Mouse (Mus musculus) right cerebral cortex, postnatal 36 days (tissue): Measurements from ENCODE around the gene Cd247.
"Not testable (repeated sequence)": the region's sequence is repeated elsewhere in the genome, so short reads cannot be mapped to it uniquely, and the experiment has no call there.

Source experiments
- DNase-seq, 2 experiments: peaks; one replicate each; pipeline ENCODE4 v3.0.0; 2022; ENCODE audit warnings: low spot score in 2 of 2, mixed read lengths in 1 of 2

Gene Cd247

DNA sequence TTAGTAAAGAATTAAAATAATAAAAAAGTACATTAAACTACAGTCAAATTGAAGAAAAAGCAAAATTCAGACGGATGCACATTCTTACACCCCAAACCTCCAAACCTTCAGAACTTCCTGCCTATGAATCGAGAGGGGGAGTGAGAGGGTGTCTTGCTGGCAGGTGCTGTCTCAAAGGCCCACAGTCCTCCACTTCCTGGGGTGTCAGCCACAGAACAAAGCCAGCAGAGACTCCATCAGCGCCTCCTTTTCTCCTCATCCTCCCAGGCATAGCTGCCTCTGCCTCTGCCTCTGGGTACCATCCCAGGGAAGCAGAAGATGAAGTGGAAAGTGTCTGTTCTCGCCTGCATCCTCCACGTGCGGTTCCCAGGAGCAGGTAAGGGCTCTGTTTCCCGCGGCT, at the start of gene Cd247:
Gene Cd247 (plus strand): TSS at position 171 of the 400 bp plus-strand sequence.
- no peak for DNase-seq

DNA sequence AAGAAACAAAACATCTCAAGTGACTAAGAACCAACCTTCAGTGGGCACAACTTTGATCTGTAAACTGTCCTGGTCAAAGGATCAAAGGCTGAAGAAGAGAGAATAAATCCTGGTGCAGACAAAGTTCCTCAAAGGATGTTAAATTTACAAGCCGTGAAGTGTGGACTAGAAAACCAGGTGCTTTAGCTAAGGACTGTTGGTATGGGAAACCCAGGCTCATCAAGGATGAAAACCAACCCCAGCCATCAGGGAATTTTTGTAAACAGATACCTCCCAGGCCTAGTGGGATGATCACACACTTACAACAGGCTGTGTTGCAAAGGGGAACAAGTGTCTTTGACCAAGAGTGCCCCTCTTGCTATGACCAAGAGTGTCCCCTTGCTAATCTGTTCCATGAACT, 49.5 kb upstream of the Cd247 start:
- no peak for DNase-seq

DNA sequence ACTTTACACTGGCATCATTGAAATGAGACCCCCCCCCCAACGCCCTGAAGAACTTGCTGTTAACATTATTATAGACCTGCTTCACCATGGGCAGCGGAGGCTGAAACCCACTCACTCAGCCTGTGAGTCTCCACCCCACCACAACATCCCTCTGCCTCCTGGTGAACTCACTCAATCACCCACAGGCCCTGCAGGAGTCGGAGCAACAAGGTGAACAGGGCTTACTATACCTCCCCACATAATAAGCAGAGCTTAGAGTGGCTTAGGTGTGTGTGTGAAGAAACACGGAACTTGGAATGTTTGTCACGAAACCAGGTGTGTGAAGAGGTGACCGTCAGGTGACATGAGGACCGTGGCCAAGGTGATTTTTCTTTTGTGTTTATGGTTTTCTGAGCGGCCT, 46.5 kb upstream of the Cd247 start:
- no peak for DNase-seq

DNA sequence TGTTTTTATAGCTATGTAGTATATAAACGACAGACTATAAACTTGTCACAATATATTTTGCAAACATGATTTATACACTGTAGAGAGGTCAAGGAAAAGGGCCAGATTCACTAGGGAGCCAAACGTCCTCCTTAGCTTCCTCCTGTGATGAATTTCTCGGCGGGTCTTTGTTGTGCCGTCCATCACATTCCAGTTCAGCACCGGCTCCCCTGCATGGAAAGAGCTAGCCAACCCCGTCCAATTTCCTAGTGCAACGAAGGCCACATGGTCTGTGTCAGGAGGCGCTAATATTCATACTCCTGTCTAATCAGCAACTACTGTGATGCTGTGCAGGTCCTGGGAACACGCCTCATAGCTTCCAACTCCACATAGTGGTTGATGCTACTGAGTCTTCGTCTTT, 40.4 kb upstream of the Cd247 start:
- DNase-seq = no peak

DNA sequence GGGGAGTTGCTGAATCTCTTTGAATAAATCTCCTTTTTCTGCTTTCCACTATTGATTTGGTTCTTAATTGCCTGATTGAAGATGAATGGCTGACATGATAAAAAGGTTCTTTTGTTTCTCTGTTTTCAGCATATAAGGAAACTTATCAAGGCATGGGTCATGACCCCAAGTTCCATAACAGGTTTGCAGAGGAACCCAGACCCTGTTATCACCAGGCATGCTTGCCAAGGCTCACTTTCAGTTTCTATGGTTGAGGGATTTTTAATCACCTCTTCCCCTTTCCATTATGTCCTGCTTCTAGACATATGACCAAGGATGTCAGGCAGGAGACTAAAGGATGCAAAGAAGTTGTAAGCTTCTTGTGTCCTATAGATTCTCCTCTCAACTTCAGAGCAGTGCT, 37.3 kb upstream of the Cd247 start:
- DNase-seq = no peak

DNA sequence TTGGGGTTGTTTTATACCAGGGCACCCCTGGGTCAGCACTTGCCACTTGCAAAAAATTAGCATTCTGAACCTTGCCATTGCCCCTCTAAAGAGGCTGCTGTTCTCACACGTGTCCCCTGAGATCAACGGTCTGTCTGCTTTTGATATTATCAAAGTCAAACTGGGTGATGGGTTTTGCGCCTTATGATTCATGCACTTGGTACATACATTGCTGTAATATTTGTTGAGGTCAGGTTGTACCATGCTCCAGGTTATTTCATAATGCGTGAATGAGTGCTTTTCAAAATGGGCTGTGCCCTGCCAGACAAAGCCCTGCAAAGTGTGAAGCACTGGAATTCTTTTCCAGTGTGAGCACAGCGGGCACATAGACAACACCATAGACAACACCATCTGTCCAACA, 36.6 kb upstream of the Cd247 start:
- no peak for DNase-seq

DNA sequence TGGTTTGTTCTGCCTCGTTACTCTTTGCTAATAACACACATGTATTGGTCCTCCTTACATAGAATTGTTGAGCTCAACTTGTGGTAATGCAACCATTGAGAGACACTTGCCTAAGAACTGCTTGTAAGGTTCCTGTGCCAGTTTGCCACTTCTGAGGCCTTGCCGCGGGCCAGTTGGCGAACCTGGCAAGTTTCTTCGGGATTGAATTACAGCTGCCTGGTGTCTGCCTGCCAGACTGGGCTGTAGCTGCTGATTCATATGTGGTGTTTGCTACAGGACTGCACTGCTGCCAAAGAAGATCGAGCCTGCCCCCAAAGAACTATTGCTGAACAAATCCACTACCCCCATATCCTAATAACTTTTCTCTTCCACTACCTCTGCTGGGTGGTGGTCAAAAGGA, 34.3 kb upstream of the Cd247 start:
- no peak for DNase-seq

DNA sequence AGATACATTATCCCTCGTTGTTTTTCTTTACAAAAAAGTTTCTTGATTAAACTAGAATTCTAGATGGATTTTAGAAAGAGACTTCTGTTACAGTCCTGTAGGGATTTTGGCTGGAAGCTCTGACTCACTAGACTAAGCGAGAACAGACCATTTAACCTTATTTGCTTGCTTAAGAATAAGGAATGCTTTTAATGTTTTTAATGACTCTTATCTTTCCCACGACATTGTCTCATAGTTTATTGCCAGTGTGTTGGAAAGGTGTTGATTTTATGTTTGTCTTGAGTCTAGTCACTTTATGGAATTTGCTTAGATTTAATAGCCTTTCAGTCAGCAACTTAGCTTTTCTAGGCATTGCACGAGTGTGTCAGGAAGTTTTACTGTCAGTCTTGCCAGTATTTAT, 33.3 kb upstream of the Cd247 start:
- DNase-seq = no peak

DNA sequence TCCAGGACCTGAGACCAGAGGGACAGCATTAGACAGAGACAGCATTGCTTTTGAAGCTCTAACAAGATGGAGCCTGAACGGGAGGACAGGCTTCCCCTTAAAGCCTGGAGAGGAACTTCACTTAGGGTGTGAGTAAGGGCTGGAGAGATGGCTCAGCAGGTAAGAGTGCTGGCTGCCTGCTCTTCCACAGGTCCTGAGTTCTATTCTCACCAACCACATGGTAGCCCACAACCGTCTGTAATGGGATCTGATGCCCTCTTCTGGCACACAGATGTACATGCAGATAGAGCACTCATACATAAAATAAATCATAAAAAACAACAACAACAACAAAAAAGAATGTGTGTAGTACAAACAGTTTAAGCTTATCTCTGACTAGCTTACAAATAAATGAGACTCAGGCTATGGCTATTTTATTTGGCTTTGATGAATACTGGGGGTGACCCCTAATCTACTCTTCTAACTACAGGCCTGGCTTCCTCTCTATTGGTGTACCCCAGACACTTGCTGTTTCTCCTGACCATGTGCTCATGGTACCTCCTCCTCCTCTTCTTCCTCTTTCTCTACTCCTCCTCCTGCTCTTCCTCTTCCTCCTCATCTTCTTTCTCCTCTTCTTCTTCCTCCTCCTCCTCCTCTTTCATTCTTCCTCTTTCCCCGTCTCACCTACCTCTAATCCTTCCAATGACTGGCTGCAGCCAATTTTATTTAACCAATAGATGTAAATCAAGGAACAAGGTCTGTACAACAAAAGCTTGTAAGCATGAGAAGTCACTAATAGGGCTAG, 26.8 kb upstream of the Cd247 start:
- no peak for DNase-seq

DNA sequence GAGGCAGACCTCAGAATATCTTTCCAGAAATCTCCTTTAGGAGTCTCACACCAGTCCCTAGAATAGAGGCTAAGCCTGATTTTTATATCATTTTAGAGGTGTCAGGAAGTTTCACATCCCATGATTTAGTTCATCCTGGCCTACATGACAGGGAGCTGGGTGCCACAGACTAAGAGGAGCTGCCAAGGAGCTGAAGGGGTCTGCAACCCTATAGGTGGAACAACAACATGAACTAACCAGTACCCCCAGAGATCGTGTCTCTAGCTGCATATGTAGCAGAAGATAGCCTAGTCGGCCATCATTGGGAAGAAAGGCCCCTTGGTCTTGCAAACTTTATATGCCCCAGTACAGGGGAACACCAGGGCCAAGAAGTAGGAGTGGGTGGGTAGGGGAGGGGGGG, 26.0 kb upstream of the Cd247 start:
- not testable (repeated sequence) for DNase-seq

DNA sequence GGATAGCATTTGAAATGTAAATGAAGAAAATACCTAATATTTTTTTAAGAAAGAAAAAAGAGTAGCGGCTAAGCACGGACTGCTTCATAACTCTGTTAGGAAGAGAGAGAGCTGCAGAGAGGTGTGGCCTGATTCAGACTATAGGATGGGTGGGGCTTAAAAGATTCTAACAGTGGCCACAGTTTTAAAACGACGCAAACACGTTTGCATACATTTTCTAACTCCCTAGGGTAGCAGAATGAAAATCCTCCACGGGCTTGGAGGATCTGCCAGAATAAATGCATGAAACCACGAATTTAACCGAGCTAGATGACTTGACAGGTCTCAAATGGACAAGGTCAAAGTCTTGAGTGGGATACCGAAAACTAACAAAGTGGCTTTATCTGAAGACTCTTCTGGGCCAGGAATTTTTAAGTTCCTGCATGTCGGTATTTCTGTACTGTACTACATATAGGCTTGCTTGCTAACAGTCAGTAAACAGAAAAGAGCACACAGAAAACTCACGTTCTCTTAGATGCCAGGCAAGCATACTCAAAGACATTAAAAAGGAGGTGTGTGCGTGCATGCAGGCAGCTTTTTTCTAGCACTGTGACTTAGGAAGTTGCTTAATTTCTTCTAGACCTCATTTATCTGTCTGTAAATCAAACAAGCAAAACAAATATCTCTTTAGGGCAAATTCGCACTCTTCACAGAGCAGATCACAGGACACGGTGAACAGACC, 25.4 kb upstream of the Cd247 start:
- DNase-seq = no peak

DNA sequence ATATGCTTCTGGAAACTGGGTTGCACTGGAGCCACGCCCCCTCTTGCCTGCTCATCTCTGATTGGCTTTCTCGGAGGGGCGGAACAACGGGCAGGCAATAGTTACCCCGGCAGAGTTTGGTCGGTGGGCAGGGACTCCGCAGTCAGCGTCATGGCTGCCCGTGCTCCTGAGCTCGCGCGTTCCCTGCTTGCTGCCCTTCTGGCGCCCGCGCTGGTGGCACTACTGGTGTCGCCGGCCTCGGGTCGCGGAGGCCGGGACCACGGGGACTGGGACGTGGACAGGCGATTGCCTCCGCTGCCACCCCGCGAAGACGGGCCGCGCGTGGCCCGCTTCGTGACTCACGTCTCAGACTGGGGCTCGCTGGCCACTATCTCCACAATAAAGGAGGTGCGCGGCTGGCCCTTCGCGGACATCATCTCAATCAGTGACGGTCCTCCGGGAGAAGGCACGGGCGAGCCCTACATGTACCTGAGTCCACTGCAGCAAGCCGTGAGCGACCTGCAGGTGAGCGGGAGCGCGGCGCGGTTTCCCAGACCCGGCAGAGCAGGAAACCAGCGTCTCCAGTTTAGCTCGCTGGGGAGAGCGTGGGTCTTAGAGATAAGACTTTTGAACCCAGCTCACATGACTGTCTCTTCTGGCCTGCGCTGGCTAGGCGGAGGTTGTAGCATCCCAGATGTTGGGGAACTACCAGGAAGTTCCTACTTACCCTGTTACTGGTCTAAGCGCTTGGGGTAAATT, 24.7 kb upstream of the Cd247 start, which contains the start of gene Creg1:
Gene Creg1 (plus strand): TSS at position 112 of the 738 bp plus-strand sequence.
- peak; percentile 85 to 91 for DNase-seq

DNA sequence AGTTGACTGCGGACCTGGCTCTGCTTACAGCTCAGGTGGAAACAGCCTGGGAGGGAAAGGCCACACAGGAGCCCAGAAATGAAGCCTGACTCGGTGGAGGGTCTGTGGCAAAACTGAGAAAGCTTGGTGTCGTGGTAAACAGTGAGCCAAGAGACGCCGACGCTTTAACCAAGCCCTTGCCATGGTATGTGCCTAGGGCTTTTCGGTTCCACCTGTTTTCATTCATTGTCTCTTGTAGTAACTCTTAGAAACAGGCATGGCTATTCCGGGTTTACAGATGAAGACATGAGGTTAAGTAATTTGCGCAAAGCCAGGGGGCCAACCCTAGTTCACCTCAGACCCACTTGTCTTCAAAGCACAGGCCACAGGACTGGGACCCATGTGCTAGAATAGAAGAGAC, 23.9 kb upstream of the Cd247 start:
- no peak for DNase-seq

DNA sequence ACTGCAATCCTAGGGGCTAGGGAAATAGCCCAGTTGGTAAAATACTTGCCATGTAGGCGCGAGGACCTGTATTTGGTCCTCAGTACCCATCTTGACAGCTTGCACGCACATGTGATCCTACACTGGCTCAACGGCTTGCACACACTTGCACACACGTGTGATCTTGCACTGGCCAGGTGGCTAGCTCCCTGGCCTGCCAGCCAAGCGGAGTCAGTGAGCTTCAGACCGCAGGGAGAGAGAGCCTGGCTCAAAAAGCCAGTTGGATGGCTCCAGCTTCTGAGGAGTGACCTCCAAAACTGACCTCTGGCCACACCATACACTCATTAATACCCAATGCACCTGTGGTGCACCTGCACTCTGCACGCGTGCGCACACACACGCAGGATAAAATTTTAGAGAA, 23.4 kb upstream of the Cd247 start:
- DNase-seq = no peak

DNA sequence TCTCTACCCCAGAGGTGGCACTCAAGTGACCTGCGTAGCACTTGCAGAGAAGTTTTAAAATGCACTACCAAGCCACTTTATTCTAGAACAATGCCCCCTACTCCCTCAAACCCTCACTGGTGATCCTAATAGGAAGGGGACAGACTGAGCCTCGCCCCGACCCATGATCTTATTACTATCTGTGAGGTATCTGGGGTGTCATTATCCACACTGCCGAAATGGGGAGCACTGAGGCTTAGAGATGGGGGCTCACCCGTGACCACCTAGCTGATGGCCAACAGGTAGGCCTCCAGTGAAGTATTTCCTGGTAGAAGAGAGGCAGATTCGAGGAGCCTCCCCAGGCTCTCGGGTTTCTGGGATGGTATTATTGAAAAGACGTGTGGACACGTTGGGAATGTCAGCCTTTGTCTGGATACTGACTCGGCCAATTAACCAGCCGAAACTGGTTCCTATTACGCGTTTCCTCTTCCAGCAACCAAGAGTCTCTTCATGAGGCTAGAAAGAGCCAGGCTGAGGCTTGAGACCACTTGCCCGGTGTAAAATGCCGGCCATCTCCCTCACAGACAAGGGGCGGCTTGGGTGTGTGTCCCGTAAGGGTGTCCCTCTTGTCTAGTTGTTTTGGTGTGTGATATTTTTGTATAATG, 22.7 kb upstream of the Cd247 start:
- DNase-seq = no peak

DNA sequence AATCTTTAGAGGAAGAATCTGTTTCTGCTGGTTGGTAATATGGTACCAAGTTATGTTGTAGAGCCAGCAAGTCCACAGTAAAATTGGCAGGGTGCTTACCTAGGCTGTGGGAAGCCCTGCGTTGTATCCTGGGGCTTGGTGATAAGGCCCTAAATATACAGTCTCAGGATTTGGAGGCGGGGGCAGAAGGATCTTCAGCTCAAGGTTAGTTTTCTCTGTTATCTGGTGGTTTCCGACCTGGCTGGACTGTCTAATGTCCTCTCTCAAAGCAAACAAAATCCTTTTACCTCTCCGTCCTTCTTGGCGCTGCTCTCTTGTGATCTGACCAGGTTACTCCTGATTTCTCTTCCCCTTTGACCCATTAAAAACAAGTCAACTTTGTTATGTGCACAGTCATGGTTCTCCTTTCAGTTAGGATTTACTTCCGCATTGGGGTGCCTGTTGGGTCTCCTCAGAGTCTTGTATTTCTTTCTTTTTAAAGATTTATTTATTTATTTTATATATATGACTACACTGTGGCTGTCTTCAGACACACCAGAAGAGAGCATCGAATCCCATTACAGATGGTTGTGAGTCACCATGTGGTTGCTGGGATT, 22.1 kb upstream of the Cd247 start:
- no peak for DNase-seq

DNA sequence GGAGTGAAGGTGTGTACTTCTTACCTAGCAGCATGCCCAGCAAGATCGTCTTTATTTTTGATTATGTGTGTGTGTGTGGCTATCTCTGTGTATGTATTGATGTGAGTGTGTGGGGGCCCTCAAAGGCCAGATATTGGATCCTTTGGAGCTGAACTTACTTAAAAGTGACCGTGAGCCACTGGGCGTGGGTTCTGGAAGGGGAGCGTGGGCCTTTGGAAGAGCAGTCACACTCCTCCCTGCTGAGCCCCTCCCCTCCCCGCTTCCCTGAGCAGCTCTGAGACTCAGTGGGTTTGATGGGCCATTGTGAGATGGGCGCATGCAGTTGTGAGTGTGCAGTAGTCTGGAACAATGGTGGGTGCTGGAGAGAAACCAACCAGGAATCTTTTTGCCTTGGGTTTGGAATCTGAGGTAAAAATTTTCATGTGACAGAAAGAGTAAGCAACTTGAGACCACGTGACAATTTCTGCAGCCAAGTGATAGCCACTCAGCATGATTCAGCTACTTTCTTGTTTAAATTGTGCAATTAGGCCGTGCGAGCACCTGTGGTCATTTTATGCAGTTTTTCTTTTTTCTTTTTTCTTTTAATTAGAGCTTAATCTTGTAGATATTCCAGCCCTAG, 19.5 kb upstream of the Cd247 start:
- no peak for DNase-seq

DNA sequence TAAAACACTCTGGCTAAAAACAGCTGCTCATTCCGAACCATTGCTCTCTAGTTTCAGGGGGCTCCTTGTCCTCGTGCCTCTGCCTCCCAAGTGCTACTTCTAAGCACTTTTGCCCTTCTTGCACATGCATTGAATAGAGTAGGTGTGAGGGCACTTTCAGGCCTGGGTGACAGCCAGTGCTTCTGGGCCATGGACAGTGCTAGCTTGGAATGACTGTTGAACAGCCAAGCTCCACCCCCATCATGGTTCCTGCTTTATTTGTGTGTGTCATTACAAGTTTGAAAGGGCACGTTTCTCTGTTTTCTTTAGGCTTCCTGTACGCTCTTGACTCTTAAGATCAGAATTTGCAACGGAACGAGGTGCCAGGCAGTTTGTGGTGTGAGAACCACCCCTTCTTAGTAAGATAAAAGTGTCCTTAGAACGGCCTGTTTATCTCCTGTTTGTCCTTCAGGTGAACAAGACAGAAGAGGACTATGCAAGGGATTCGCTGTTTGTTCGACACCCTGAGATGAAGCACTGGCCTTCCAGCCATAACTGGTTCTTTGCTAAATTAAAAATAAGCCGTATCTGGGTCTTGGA, 18.2 kb upstream of the Cd247 start:
- DNase-seq = no peak

DNA sequence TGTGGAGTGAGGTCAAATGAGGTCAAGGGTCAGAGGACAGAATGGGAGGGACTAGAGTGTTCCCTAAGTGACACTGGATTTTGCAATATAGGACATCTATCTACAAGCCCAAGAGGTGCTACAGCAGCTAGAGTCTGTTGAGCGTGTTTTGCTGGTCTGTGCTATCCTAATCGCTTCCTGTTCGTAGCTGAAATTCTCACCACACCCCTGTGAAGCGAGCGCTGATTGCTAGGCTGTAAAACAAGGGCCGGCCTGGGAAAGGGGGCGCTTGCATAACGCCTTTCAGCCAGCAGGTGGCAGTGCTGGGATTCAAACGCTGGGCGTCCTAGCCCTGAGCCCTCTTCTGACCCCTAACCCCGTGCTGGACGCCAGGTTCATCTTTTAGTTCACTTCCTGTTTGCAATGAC, 17.0 kb upstream of the Cd247 start:
- peak in 1 of 2 experiments; percentile 47 for DNase-seq

DNA sequence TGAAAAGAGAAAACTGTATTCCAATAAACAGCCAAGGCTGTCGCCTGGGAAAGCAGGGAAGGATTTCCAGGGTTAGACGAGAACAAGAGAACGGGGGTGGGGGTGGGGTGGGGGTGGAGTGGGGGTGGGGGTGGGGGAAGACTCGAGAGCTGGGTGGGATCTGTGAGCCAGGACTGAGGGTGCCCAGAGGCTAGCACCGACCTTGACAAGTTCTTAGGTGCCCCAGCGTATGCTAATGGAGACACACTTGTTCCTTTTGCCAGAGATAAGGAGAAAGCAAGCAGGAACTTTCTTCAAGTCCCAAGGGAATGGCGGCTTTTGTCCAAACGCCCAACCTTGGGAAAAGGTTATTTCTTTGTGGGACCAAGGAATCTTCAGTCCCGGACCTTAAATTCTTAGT, 16.5 kb upstream of the Cd247 start:
- no peak for DNase-seq
